Mouse (Mus musculus) spleen, adult 12 weeks (tissue): ENCODE data around the gene Xxylt1.

Experiments
- DNase-seq: peaks from one replicate; pipeline ENCODE4 v3.0.0; 2022; ENCODE audit warnings: low spot score

Xxylt1 gene

GRCm38 (mm10) chr16:31061246-31061880, 19.9 kb downstream of the Xxylt1 start:
- no peak for DNase-seq

DNA sequence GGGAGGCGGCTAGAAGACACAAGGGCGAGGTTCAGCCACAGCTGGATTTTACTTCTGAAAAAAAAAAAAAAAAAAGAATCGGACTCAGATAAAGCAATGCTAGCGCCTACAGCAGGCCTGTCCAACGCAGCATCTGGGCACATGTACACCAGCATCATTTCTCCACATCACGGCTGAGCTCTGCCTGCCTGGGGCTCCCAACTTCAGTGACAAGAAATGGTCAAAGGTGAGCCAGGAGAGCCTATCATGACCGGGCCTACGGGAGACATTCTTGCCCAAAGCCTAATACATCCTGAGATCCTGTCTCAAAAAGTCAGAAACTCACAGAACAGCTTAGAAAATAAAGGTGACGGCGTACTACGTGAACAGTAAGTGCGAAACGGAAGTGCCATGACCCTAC, 20.5 kb downstream of the Xxylt1 start:
- no peak for DNase-seq

- DNase-seq, result no peak
Measured at GRCm38 (mm10) chr16:31060226-31060625, 21.0 kb downstream of the Xxylt1 start.

GRCm38 (mm10) chr16:31059730-31060129, 21.5 kb downstream of the Xxylt1 start:
- no peak for DNase-seq

DNA sequence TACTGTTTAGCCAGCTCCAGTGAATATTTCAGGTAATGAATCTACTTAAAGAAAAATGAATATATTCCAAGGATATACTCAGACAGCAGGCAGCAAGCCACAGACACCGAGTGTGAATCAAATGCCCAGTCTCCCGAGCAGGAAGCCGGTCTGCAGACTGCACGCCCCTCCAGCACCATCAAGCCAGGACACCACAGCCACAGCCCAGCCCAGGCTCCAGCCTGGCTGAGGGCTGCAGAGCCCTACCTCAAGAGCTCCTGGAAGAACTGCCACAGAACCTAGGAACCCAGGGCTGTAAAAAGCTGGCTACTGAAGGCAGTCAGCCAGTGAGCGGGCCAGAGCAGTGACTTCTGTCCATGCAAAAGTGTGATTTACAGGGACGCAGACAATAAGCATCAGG, 28.4 kb downstream of the Xxylt1 start:
- DNase-seq, result no peak

DNA sequence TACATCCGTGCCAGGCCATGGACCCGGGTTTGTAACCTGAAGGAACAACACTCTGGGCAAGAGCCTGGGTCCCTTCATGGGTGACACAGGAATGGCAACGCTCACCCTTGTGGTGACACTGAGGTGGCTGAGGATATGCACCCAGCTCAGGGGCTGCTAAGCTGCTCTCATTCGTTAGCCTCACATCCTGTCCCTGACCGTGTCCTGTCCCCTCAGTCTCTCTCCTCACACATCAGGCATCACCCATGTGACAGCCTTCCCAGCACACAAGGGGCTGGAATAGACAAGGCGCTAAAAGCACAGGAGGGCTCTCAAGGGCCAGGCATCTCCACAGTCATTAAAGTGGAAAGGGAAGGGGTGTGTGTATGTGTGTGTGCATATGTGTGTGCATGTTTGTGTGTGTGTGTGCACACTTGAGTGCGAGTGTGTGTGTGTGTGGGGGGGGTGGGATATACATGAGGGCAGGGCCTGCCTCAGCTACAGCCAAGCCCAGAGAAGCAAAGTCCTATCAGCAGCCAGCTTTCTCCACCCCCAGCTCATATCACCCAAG, 29.0 kb downstream of the Xxylt1 start:
- no peak for DNase-seq

DNA sequence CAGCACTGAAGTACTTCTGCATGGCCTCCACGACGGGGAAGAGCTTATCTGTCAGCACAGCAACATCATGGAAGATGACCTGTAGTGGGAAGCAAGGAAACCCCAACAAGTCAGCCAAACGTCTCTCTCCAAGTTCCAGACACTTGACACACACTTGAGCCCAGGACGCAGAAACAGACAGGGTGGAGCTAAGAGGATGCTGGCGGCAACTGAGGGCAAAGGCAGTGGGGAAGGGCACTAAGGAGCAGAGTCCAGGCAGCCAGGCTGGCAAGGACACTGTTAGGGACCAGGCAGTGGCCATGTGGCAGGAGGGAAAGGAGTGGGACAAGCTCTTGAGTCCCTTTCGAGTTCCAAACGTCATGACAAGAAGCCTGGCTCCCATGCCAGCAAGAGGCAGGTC, 30.5 kb downstream of the Xxylt1 start:
- no peak for DNase-seq

GRCm38 (mm10) chr16:31048194-31048593, 33.0 kb downstream of the Xxylt1 start:
- DNase-seq, result no peak

GRCm38 (mm10) chr16:31047186-31047898, 33.9 kb downstream of the Xxylt1 start:
- no peak for DNase-seq

GRCm38 (mm10) chr16:31046217-31046659, 35.0 kb downstream of the Xxylt1 start:
- no peak for DNase-seq

DNA sequence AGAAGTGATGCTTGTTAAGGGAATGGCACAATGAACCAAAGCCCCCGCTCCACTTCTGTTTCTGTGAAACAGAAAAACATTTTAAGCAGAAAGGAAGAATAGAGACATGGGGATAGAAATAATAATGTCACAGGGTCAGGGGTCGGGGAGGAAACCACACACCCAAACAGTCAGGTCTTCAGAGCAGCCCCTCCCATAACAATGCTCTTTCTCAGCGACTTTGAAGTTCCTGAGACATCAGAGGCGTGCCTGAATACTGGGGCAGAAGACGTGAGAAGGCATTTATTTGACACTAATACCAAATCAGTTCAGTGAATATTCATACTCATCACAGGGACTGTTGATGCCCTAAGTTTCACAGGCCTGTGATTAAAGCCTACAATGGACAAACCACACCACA, 36.0 kb downstream of the Xxylt1 start:
- no peak for DNase-seq

DNA sequence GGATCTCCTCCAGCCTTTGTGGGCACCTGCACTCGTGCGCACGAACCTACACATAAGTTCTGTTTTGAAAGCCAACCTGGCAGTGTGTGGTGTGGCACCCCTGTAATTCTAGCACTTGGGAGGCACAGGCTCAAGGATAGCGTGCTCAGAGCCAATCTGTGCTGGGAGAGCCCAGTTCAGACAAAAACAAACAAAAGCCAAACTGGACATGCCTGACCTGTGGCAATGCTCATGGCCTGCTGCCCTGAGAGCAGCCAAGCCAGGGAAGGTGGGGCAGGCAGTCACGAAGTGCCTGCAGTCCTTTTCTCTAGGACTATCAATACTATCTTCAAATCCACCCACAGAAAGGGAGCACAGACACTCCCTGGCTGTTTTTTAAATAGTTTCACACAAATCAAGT, 38.1 kb downstream of the Xxylt1 start:
- DNase-seq, result no peak

- DNase-seq, result no peak
Measured at GRCm38 (mm10) chr16:31041566-31041965, 39.7 kb downstream of the Xxylt1 start.

- DNase-seq, result no peak
Measured at GRCm38 (mm10) chr16:31039803-31040459, 41.3 kb downstream of the Xxylt1 start.

DNA sequence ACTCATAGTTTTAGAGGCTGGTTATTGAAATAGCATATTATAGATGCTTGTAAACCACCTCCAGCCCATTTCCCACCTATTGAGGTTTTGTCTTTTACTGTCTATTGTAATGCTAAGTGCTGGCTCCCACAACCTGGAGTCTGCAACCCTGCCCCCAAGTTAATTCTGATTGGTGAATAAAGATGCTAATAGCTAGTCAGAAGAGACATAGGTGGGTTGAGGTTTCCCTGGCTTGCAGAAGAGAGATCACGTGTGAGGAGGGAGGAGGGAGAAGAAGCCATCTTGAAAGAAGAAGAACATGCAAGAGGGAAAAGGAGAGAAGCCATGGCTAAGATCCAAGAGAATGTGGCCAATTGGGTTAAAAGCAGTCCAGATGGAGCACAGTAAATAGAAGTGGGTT, 43.8 kb downstream of the Xxylt1 start:
- no peak for DNase-seq

GRCm38 (mm10) chr16:31035651-31036245, 45.5 kb downstream of the Xxylt1 start:
- no peak for DNase-seq

DNA sequence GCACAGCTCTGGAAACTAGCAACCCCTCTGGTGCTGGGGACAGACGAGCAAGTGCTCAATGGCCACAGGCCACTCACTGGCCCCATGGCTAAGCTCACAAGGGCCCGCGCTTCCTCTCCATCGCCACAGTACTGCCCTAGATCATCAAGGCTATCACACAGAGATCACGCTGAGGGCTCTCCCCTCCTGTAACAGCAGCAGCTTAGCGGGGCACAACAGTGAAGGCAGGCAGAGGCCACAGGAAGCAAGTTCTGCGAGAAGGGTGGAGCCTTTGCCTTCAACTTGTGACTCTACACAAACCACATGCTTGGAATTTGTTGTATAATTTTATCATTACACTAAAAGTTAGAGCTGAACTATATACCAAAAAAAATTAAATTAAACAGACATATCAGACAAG, 46.0 kb downstream of the Xxylt1 start:
- DNase-seq, result no peak

DNA sequence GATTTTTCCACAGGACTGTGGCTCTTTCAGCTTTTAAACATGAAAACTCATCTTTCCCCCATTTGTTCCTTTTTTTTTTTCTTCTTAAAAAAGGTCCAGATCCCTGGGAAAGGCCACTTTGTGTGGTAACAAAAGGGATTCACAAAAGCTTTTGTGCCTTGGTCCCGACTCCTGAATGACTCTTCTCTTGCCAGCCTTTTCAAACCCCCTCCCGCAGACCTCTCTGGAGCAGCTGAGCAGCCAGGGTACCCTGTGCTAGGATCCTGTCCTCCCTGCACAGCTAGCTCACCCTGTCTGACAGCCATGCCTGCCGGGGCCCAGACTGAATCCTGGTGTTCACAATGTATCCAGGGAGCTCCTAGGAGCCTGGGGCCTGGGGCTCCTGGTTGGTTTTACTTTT, 47.2 kb downstream of the Xxylt1 start:
- DNase-seq, result no peak

- DNase-seq, result no peak
Measured at GRCm38 (mm10) chr16:31029739-31030485, 51.3 kb downstream of the Xxylt1 start.

- no peak for DNase-seq
Measured at GRCm38 (mm10) chr16:31027675-31028074, 53.6 kb downstream of the Xxylt1 start.

- no peak for DNase-seq
Measured at GRCm38 (mm10) chr16:31025516-31025915, 55.7 kb downstream of the Xxylt1 start.

DNA sequence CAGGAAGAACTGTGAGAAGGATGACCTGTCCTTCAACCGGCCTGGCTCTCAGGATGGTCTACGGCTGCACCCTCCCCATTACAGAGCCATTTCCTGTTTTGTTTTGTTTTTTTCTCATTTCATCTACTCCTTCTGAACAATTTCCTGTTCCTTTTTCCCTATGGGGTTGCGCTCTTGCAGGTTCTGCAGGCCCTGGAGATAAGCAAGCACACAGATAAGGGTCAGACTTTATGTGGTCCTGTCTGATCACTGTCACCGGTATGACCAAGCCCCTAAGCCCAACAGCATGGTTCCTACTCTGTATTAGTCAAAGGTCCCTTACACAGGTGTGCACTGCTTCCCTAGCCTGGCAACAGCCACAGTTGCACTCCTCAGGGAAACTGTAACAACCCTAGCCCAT, 56.2 kb downstream of the Xxylt1 start:
- no peak for DNase-seq
